Mouse (Mus musculus) embryonic facial prominence, embryonic 15.5 days (tissue): ENCODE results near the gene Uap1. TPM values are rescaled to one million over a fixed set of nuclear protein-coding genes. Genes with fewer than 3 reads are reported as not detected.

ENCODE experiments used
- ATAC-seq: fragments of 200-750 bp; cut with Nextera tagmentation; 2 replicates; pipeline ENCODE4 v1.8.0; 2017; ENCODE audit warnings: low read depth, moderate TSS enrichment; ENCODE audit not compliant: insufficient number of reproducible peaks, low FRiP score, low TSS enrichment
- H3K27ac ChIP-seq: fragments of 300-500 bp; sonication (generic); replicated peaks from 2 replicates; pipeline ENCODE4 v1.5.1; 2015; ENCODE audit warnings: mild to moderate bottlenecking, inconsistent platforms
- H3K27me3 ChIP-seq: fragments of 300-500 bp; sonication (generic); 2 replicates; pipeline ENCODE4 v1.6.1; 2015; ENCODE audit warnings: inconsistent platforms
- H3K36me3 ChIP-seq: fragments of 300-500 bp; sonication (generic); 2 replicates; pipeline ENCODE4 v1.6.1; 2015; ENCODE audit warnings: mild to moderate bottlenecking, inconsistent platforms
- H3K4me1 ChIP-seq: fragments of 300-500 bp; sonication (generic); 2 replicates; pipeline ENCODE4 v1.6.1; 2015; ENCODE audit warnings: inconsistent platforms
- H3K4me2 ChIP-seq: fragments of 300-500 bp; sonication (generic); replicated peaks from 2 replicates; pipeline ENCODE4 v1.6.1; 2015; ENCODE audit warnings: mild to moderate bottlenecking, inconsistent platforms
- H3K4me3 ChIP-seq: fragments of 300-500 bp; sonication (generic); replicated peaks from 2 replicates; pipeline ENCODE4 v1.5.1; 2015; ENCODE audit warnings: mild to moderate bottlenecking, inconsistent platforms
- H3K9ac ChIP-seq: fragments of 300-500 bp; sonication (generic); 2 replicates; pipeline ENCODE4 v1.6.1; 2015; ENCODE audit warnings: inconsistent platforms
- H3K9me3 ChIP-seq: fragments of 300-500 bp; sonication (generic); replicated peaks from 2 replicates; pipeline ENCODE4 v1.6.1; 2016; ENCODE audit warnings: inconsistent platforms
- WGBS: fragments of 180-500 bp; shearing (Covaris S2); methylation state at CpG from one replicate; pipeline ENCODE4 v1.1.7; 2015; 5-methylcytosine and 5-hydroxymethylcytosine counted together
- polyA plus RNA-seq: library from polyadenylated mRNA; unstranded; fragments of >200 nt; fragmentation: Nextera tagmentation; extraction: Ambion mirVana; gene quantifications from 2 replicates; pipeline ENCODE4 v1.2.1, GENCODE M21; 2015

Gene Uap1
- polyA plus RNA-seq, 1 experiment from 2014 or later: 70.9 TPM

GRCm38 (mm10) chr1:170164053-170164614 lies 10.6 kb downstream of the Uap1 start:
- H3K9me3 ChIP-seq: no peaks in the 10 kb centered on the region
- H3K9ac ChIP-seq: no peak overlapping the region
- no peak overlapping the region for H3K4me2 ChIP-seq
- 88% methylated on average over 2 of the region's 2 CpGs for WGBS
- H3K27me3 ChIP-seq: no peaks in the 10 kb centered on the region
- H3K27ac ChIP-seq: no peak overlapping the region
- peaks cover 24% of the 10 kb centered on the region for H3K36me3 ChIP-seq
- no peak for ATAC-seq
- H3K4me1 ChIP-seq: no peaks in the 10 kb centered on the region
- H3K4me3 ChIP-seq: no peak overlapping the region

- ATAC-seq: no peak
- Histone ChIP-seq H3K27ac (no peak overlapping the region), H3K36me3 (peaks cover 30% of the 10 kb centered on the region), H3K4me3 (no peak overlapping the region), H3K4me1 (no peaks in the 10 kb centered on the region), H3K27me3 (no peaks in the 10 kb centered on the region), H3K9ac (no peak overlapping the region), H3K4me2 (no peak overlapping the region), H3K9me3 (no peaks in the 10 kb centered on the region)
- 78% methylated on average over 3 of the region's 3 CpGs for WGBS
Measured at GRCm38 (mm10) chr1:170163398-170163943, 11.3 kb downstream of the Uap1 start.

GRCm38 (mm10) chr1:170161852-170162251 lies 12.9 kb downstream of the Uap1 start:
- no peak overlapping the region for H3K4me3 ChIP-seq
- no peak for ATAC-seq
- peaks cover 39% of the 10 kb centered on the region for H3K36me3 ChIP-seq
- H3K9me3 ChIP-seq: no peaks in the 10 kb centered on the region
- H3K27me3 ChIP-seq: no peaks in the 10 kb centered on the region
- no peak overlapping the region for H3K9ac ChIP-seq
- no peaks in the 10 kb centered on the region for H3K4me1 ChIP-seq
- 79% methylated on average over 6 of the region's 6 CpGs for WGBS
- H3K4me2 ChIP-seq: no peak overlapping the region
- no peak overlapping the region for H3K27ac ChIP-seq

GRCm38 (mm10) chr1:170160397-170160938 lies 14.3 kb downstream of the Uap1 start:
- no peak overlapping the region for H3K4me2 ChIP-seq
- no peak overlapping the region for H3K27ac ChIP-seq
- ATAC-seq: no peak
- H3K9ac ChIP-seq: no peak overlapping the region
- H3K36me3 ChIP-seq: peaks cover 38% of the 10 kb centered on the region; the same call in 1 of the 2 replicates
- H3K4me3 ChIP-seq: no peak overlapping the region
- H3K4me1 ChIP-seq: no peaks in the 10 kb centered on the region
- no peaks in the 10 kb centered on the region for H3K27me3 ChIP-seq
- 47% methylated on average over 3 of the region's 3 CpGs for WGBS
- H3K9me3 ChIP-seq: no peaks in the 10 kb centered on the region

GRCm38 (mm10) chr1:170159707-170160106 lies 15.1 kb downstream of the Uap1 start:
- Histone ChIP-seq H3K4me2 (no peak overlapping the region), H3K4me3 (no peak overlapping the region), H3K9ac (no peak overlapping the region), H3K27ac (no peak overlapping the region), H3K9me3 (no peaks in the 10 kb centered on the region), H3K36me3 (peaks cover 36% of the 10 kb centered on the region; the same call in 1 of the 2 replicates), H3K4me1 (no peaks in the 10 kb centered on the region), H3K27me3 (no peaks in the 10 kb centered on the region)
- no peak for ATAC-seq
- WGBS: 85% methylated on average over 2 of the region's 2 CpGs

GRCm38 (mm10) chr1:170155761-170156160 lies 19.0 kb downstream of the Uap1 start:
- Histone ChIP-seq H3K27me3 (no peaks in the 10 kb centered on the region), H3K4me2 (no peak overlapping the region), H3K36me3 (peaks cover 32% of the 10 kb centered on the region), H3K9ac (no peak overlapping the region), H3K4me1 (no peaks in the 10 kb centered on the region), H3K9me3 (no peaks in the 10 kb centered on the region), H3K27ac (no peak overlapping the region), H3K4me3 (no peak overlapping the region)
- no peak for ATAC-seq
- 77% methylated on average over 5 of the region's 5 CpGs for WGBS

GRCm38 (mm10) chr1:170155298-170155697 lies 19.5 kb downstream of the Uap1 start:
- Histone ChIP-seq H3K36me3 (peaks cover 29% of the 10 kb centered on the region), H3K4me3 (no peak overlapping the region), H3K4me2 (no peak overlapping the region), H3K9ac (no peak overlapping the region), H3K27ac (no peak overlapping the region), H3K4me1 (no peaks in the 10 kb centered on the region), H3K27me3 (no peaks in the 10 kb centered on the region), H3K9me3 (no peaks in the 10 kb centered on the region)
- no peak for ATAC-seq
- 68% methylated on average over 2 of the region's 2 CpGs for WGBS

GRCm38 (mm10) chr1:170153986-170154385 lies 20.8 kb downstream of the Uap1 start:
- H3K36me3 ChIP-seq: peaks cover 38% of the 10 kb centered on the region
- H3K27me3 ChIP-seq: no peaks in the 10 kb centered on the region
- no peak overlapping the region for H3K27ac ChIP-seq
- ATAC-seq: no peak
- no peak overlapping the region for H3K4me2 ChIP-seq
- 88% methylated on average over 8 of the region's 8 CpGs for WGBS
- H3K9ac ChIP-seq: no peak overlapping the region
- no peaks in the 10 kb centered on the region for H3K9me3 ChIP-seq
- no peaks in the 10 kb centered on the region for H3K4me1 ChIP-seq
- no peak overlapping the region for H3K4me3 ChIP-seq

- H3K4me3 ChIP-seq: no peak overlapping the region
- H3K9ac ChIP-seq: no peak overlapping the region
- WGBS: 82% methylated on average over 2 of the region's 2 CpGs
- peaks cover 34% of the 10 kb centered on the region for H3K36me3 ChIP-seq
- no peaks in the 10 kb centered on the region for H3K9me3 ChIP-seq
- H3K4me2 ChIP-seq: no peak overlapping the region
- 0 out of 2 replicates have a peak, but pooled peaks cover 3% of the 10 kb centered on the region for H3K4me1 ChIP-seq
- H3K27ac ChIP-seq: no peak overlapping the region
- H3K27me3 ChIP-seq: no peaks in the 10 kb centered on the region
- ATAC-seq: no peak
Measured at GRCm38 (mm10) chr1:170152552-170152951, 22.2 kb downstream of the Uap1 start.

- Histone ChIP-seq H3K4me3 (no peak overlapping the region), H3K27me3 (no peaks in the 10 kb centered on the region), H3K9ac (no peak overlapping the region), H3K4me2 (no peak overlapping the region), H3K36me3 (peaks cover 34% of the 10 kb centered on the region), H3K4me1 (0 out of 2 replicates have a peak, but pooled peaks cover 3% of the 10 kb centered on the region), H3K27ac (no peak overlapping the region), H3K9me3 (no peaks in the 10 kb centered on the region)
- no peak for ATAC-seq
- WGBS: 72% methylated on average over 6 of the region's 6 CpGs
Measured at GRCm38 (mm10) chr1:170150870-170151269, 23.9 kb downstream of the Uap1 start.

- H3K36me3 ChIP-seq: peaks cover 30% of the 10 kb centered on the region
- H3K27ac ChIP-seq: no peak overlapping the region
- no peak for ATAC-seq
- H3K4me1 ChIP-seq: 0 out of 2 replicates have a peak, but pooled peaks cover 3% of the 10 kb centered on the region
- no peaks in the 10 kb centered on the region for H3K27me3 ChIP-seq
- no peaks in the 10 kb centered on the region for H3K9me3 ChIP-seq
- no peak overlapping the region for H3K4me3 ChIP-seq
- H3K4me2 ChIP-seq: no peak overlapping the region
- H3K9ac ChIP-seq: no peak overlapping the region
- WGBS: 86% methylated on average over 4 of the region's 4 CpGs
Measured at GRCm38 (mm10) chr1:170149756-170150155, 25.0 kb downstream of the Uap1 start.

GRCm38 (mm10) chr1:170148536-170148935 lies 26.2 kb downstream of the Uap1 start:
- H3K36me3 ChIP-seq: peaks cover 32% of the 10 kb centered on the region
- WGBS: 92% methylated on average over 6 of the region's 6 CpGs

More at GRCm38 (mm10) chr1:170148536-170148935, 26.2 kb downstream of the Uap1 start:
- no peak overlapping the region for H3K4me3 ChIP-seq
- H3K9me3 ChIP-seq: no peaks in the 10 kb centered on the region
- H3K4me1 ChIP-seq: 0 out of 2 replicates have a peak, but pooled peaks cover 3% of the 10 kb centered on the region
- no peaks in the 10 kb centered on the region for H3K27me3 ChIP-seq
- no peak overlapping the region for H3K27ac ChIP-seq
- ATAC-seq: no peak
- no peak overlapping the region for H3K9ac ChIP-seq
- no peak overlapping the region for H3K4me2 ChIP-seq
